Mouse (Mus musculus) stomach, embryonic 16.5 days (tissue): Measurements from ENCODE around the gene Lima1. TPM values are rescaled to one million over a fixed set of nuclear protein-coding genes. Genes with fewer than 3 reads are reported as not detected.

Source experiments
- ATAC-seq: fragments of 200-750 bp; cut with Nextera tagmentation; 2 replicates; pipeline ENCODE4 v1.8.0; 2017; ENCODE audit warnings: moderate number of reproducible peaks, moderate TSS enrichment; ENCODE audit not compliant: insufficient read depth, low FRiP score
- H3K27ac ChIP-seq: fragments of 300-500 bp; sonication (generic); 2 replicates; pipeline ENCODE4 v1.5.1; 2014; ENCODE audit warnings: low read length
- H3K27me3 ChIP-seq: fragments of 300-500 bp; sonication (generic); 2 replicates; pipeline ENCODE4 v1.6.1; 2014; ENCODE audit warnings: low read length, control low read depth, mixed read lengths; ENCODE audit not compliant: control insufficient read depth, insufficient read depth
- H3K36me3 ChIP-seq: fragments of 300-500 bp; sonication (generic); 2 replicates; pipeline ENCODE4 v1.6.1; 2014; ENCODE audit warnings: low read length; ENCODE audit not compliant: control insufficient read depth, insufficient read depth
- H3K4me1 ChIP-seq: fragments of 300-500 bp; sonication (generic); 2 replicates; pipeline ENCODE4 v1.6.1; 2014; ENCODE audit warnings: low read length, control low read depth, mixed read lengths; ENCODE audit not compliant: control insufficient read depth, insufficient read depth
- H3K4me2 ChIP-seq: fragments of 300-500 bp; sonication (generic); 2 replicates; pipeline ENCODE4 v1.6.1; 2014; ENCODE audit warnings: low read depth, low read length, mixed read lengths
- H3K4me3 ChIP-seq: fragments of 300-500 bp; sonication (generic); replicated peaks from 2 replicates; pipeline ENCODE4 v1.5.1; 2014; ENCODE audit warnings: mild to moderate bottlenecking, low read length
- H3K9ac ChIP-seq: fragments of 300-500 bp; sonication (generic); 2 replicates; pipeline ENCODE4 v1.6.1; 2014; ENCODE audit warnings: low read length
- H3K9me3 ChIP-seq: fragments of 300-500 bp; sonication (generic); replicated peaks from 2 replicates; pipeline ENCODE4 v1.6.1; 2016; ENCODE audit warnings: low read length, control low read depth; ENCODE audit not compliant: control insufficient read depth
- WGBS: fragments of 180-500 bp; shearing (Covaris S2); extraction: QIAGEN DNeasy Blood & Tissue Kit; methylation state at CpG from one replicate; pipeline ENCODE4 v1.1.7; 2014; 5-methylcytosine and 5-hydroxymethylcytosine counted together
- polyA plus RNA-seq: library from polyadenylated mRNA; unstranded; fragments of >200 nt; fragmentation: Nextera tagmentation; extraction: Ambion mirVana; gene quantifications from 2 replicates; pipeline ENCODE4 v1.2.1, GENCODE M21; 2015

Lima1 gene
- polyA plus RNA-seq, 1 experiment from 2014 or later: 89.4 TPM

GRCm38 (mm10) chr15:99731167-99731566 lies 144.1 kb downstream of the Lima1 start:
- Histone ChIP-seq H3K4me3 (no peak overlapping the region), H3K36me3 (peaks cover 14% of the 10 kb centered on the region), H3K27ac (no peak overlapping the region)

GRCm38 (mm10) chr15:99729056-99729783 lies 146.0 kb downstream of the Lima1 start:
- ATAC-seq: no peak
- H3K9ac ChIP-seq: no peak overlapping the region
- 96% methylated on average over 3 of the region's 4 CpGs for WGBS
- H3K36me3 ChIP-seq: peaks cover 14% of the 10 kb centered on the region
- H3K4me2 ChIP-seq: no peak overlapping the region
- H3K27me3 ChIP-seq: no peaks in the 10 kb centered on the region
- no peak overlapping the region for H3K27ac ChIP-seq
- peaks cover 5% of the 10 kb centered on the region; the same call in 1 of the 2 replicates for H3K9me3 ChIP-seq
- peaks cover 12% of the 10 kb centered on the region for H3K4me1 ChIP-seq
- H3K4me3 ChIP-seq: no peak overlapping the region

More at GRCm38 (mm10) chr15:99731167-99731566, 144.1 kb downstream of the Lima1 start:
- H3K9me3 ChIP-seq: peaks cover 5% of the 10 kb centered on the region; the same call in 1 of the 2 replicates
- no peak overlapping the region for H3K4me2 ChIP-seq
- H3K9ac ChIP-seq: no peak overlapping the region
- no peaks in the 10 kb centered on the region for H3K27me3 ChIP-seq
- peaks cover 4% of the 10 kb centered on the region for H3K4me1 ChIP-seq
- no peak for ATAC-seq
- 91% methylated on average over 2 of the region's 2 CpGs for WGBS

Other genes with a start within 250 kb of the Lima1 start
- gene Racgap1, start 223.8 kb downstream of the Lima1 start, polyA plus RNA-seq: 112 and 116 TPM in 2 replicates
- gene Asic1, start 205.1 kb downstream of the Lima1 start, polyA plus RNA-seq: 0.89 and 0.92 TPM in 2 replicates
- 17.0 and 20.9 TPM in 2 replicates for gene Smarcd1, start 173.3 kb downstream of the Lima1 start, polyA plus RNA-seq
- not detected in 2 replicates for gene Gm17349, start 170.0 kb downstream of the Lima1 start, polyA plus RNA-seq
- gene Gpd1, start 157.9 kb downstream of the Lima1 start, polyA plus RNA-seq: 7.4 and 9.2 TPM in 2 replicates
- gene Cox14, start 149.8 kb downstream of the Lima1 start, polyA plus RNA-seq: 171 and 173 TPM in 2 replicates
- 58.7 and 62.1 TPM in 2 replicates for gene Cers5, start 102.6 kb downstream of the Lima1 start, polyA plus RNA-seq
- not detected in 2 replicates for gene Fam186a, start 91.6 kb upstream of the Lima1 start, polyA plus RNA-seq
- 34.2 and 37.4 TPM in 2 replicates for gene Larp4, start 94.6 kb upstream of the Lima1 start, polyA plus RNA-seq
- gene Dip2b, start 163.2 kb upstream of the Lima1 start, polyA plus RNA-seq: 9.7 and 10.4 TPM in 2 replicates